Mouse (Mus musculus): ENCODE data around the gene Olfr975. TPM values are rescaled to one million over a fixed set of nuclear protein-coding genes. Genes with fewer than 3 reads are reported as not detected.
"Not testable (repeated sequence)": the region's sequence is repeated elsewhere in the genome, so short reads cannot be mapped to it uniquely, and the experiment has no call there.

Olfr975 gene
- total RNA-seq (2021) = not detected
- long read RNA-seq, experiment 1 = 0 reads
- long read RNA-seq, experiment 2 = 0 reads

- no peak for DNase-seq (ENCODE audit: low spot score in 2 of 2)
Measured at GRCm38 (mm10) chr9:39951946-39952345, at the start of gene Olfr975. Olfr975 (minus strand) TSS chr9:39952046.

GRCm38 (mm10) chr9:39991813-39992212 lies 40.0 kb upstream of the Olfr975 start, which contains the start of gene Olfr978:
Olfr978 (plus strand) TSS chr9:39992113.
- no peak for DNase-seq (ENCODE audit: low spot score in 2 of 2)

GRCm38 (mm10) chr9:39976581-39977145 lies 24.8 kb upstream of the Olfr975 start:
- not testable (repeated sequence) for DNase-seq (ENCODE audit: low spot score in 2 of 2)

GRCm38 (mm10) chr9:39961033-39961432 lies 9.2 kb upstream of the Olfr975 start, which contains the start of gene Olfr976:
Olfr976 (minus strand) TSS chr9:39961133.
- DNase-seq (ENCODE audit: low spot score in 2 of 2) = not testable (repeated sequence)

- DNase-seq (ENCODE audit: low spot score in 2 of 2) = no peak
Measured at GRCm38 (mm10) chr9:39937201-39937600, 14.6 kb downstream of the Olfr975 start, which contains the start of gene Olfr974. Olfr974 (plus strand) TSS chr9:39937501.

- DNase-seq (ENCODE audit: low spot score in 2 of 2) = not testable (repeated sequence)
Measured at GRCm38 (mm10) chr9:39928837-39929236, 23.0 kb downstream of the Olfr975 start.

- not testable (repeated sequence) for DNase-seq (ENCODE audit: low spot score in 2 of 2)
Measured at GRCm38 (mm10) chr9:39927975-39928836, 23.6 kb downstream of the Olfr975 start.

GRCm38 (mm10) chr9:39909939-39910338 lies 41.9 kb downstream of the Olfr975 start:
- DNase-seq (ENCODE audit: low spot score in 2 of 2) = no peak

GRCm38 (mm10) chr9:39907036-39907435 lies 44.8 kb downstream of the Olfr975 start, which contains the start of gene Olfr229:
Olfr229 (plus strand) TSS chr9:39907336.
- no peak for DNase-seq (ENCODE audit: low spot score in 2 of 2)

GRCm38 (mm10) chr9:39905106-39905505 lies 46.7 kb downstream of the Olfr975 start:
- DNase-seq (ENCODE audit: low spot score in 2 of 2) = no peak

Other genes with a start within 250 kb of the Olfr975 start
- not detected for gene Olfr149, start 244.9 kb downstream of the Olfr975 start, total RNA-seq (2021)
- gene Olfr965, start 240.7 kb downstream of the Olfr975 start, total RNA-seq (2021) = not detected
- gene Olfr150, start 221.1 kb downstream of the Olfr975 start, total RNA-seq (2021) = not detected
- not detected for gene Olfr967, start 205.8 kb downstream of the Olfr975 start, total RNA-seq (2021)
- gene Olfr968, start 168.8 kb downstream of the Olfr975 start, total RNA-seq (2021) = not detected
- gene Olfr969, start 161.1 kb downstream of the Olfr975 start, total RNA-seq (2021) = not detected
- gene Olfr970, start 143.2 kb downstream of the Olfr975 start, total RNA-seq (2021) = not detected
- gene Olfr971, start 115.2 kb downstream of the Olfr975 start, total RNA-seq (2021) = not detected
- gene Olfr972, start 85.6 kb downstream of the Olfr975 start, total RNA-seq (2021) = not detected
- gene Olfr229, start 44.7 kb downstream of the Olfr975 start, total RNA-seq (2021) = not detected
- not detected for gene Olfr974, start 14.5 kb downstream of the Olfr975 start, total RNA-seq (2021)
- not detected for gene Olfr976, start 9.1 kb upstream of the Olfr975 start, total RNA-seq (2021)
- gene Olfr978, start 40.1 kb upstream of the Olfr975 start, total RNA-seq (2021) = not detected
- gene Olfr979, start 51.4 kb upstream of the Olfr975 start, total RNA-seq (2021) = not detected
- gene Olfr980, start 57.5 kb upstream of the Olfr975 start, total RNA-seq (2021) = not detected
- not detected for gene Olfr981, start 69.4 kb upstream of the Olfr975 start, total RNA-seq (2021)
- not detected for gene Olfr982, start 121.8 kb upstream of the Olfr975 start, total RNA-seq (2021)
- gene Olfr983, start 141.5 kb upstream of the Olfr975 start, total RNA-seq (2021) = not detected
- not detected for gene Olfr984, start 162.2 kb upstream of the Olfr975 start, total RNA-seq (2021)
- gene Olfr985, start 178.1 kb upstream of the Olfr975 start, total RNA-seq (2021) = not detected
- not detected for gene Tmem225, start 196.1 kb upstream of the Olfr975 start, total RNA-seq (2021)
- gene Olfr986, start 228.9 kb upstream of the Olfr975 start, total RNA-seq (2021) = not detected
- 1 to 10 TPM; 8.0 to 8.1 TPM for gene Zfp202, start 240.3 kb upstream of the Olfr975 start, total RNA-seq (2021)